Mouse (Mus musculus): Measurements from ENCODE around the gene Nrxn3.

The Nrxn3 gene

DNA sequence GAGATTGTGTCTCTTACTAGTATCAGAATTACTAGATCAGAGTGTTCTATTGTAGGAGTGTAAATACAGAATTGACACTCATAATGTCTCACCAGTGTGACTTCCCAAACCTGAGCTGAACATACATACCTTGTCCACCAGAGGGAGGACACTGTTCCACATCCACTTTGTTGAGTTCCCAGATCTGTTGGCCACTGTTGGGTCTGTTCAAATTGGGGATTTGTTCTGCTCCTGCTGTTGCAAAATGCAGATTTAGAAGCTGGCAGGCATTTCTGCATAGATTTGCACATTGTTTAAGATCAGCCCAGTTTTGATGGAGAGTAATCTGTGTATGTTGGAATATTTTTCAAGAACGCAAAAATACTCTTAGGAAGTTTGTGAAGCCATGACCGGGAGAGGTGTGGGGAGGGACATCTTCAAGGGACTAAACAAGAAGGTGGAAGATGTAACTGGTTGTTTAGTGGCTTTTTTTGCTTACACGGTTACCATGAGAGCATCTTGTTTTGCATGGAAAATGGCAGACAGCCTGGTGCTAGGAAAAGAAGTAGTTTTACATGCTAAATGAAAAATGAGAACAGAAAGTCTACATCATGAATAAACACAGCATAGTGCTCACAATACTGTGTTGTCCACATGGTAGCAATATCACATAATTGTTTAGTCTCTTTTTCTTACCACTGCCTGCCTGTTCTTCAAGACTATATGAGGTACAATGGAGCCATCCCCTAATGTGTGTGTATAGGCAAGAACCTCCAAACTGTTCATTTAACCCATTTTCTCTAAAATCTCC lies 609.0 kb downstream of the Nrxn3 start:
- no peak for DNase-seq (ENCODE audit: low spot score)

DNA sequence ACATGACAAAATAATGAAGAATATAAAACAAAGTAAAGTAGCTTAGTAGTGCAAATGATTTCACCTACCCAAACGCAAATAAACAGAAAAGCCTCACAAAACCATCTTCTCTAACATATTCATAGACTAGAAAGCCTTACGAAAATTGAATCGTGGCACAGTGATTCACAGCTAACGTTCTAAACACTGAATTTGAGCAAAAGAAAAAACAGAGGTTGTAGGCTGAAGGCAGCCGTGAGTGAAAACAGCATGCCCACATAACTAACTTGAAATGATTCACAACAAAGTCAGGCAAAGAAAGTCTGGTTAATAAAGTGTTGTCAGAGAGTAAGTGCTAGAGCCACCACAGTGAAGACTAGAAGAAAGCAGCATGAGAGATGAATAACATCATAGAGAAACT lies 610.8 kb downstream of the Nrxn3 start:
- no peak for DNase-seq (ENCODE audit: low spot score)

GRCm38 (mm10) chr12:89364850-89365249 lies 642.2 kb downstream of the Nrxn3 start:
- no peak for DNase-seq (ENCODE audit: low spot score)

DNA sequence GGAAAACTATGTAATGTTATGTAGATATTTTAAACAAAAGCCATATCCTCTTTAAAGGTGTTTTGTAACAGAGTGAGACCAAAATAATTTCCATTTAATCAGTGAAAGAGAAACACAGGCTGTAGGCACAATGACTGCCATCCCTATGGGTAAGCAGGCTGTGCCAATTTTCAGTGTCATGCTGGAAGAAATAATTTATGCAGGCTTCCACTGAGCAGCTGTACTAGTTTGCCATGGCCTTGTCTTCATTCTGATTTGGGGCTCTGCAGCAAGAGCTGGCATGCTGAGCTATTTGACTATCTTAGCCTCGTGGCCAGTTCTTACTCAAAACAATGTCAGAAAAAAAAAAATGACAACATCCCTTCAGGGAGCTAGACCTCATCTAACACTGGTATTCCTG lies 647.3 kb downstream of the Nrxn3 start:
- no peak for DNase-seq (ENCODE audit: low spot score)

- no peak for DNase-seq (ENCODE audit: low spot score)
These were observed 653.9 kb downstream of the Nrxn3 start for GRCm38 (mm10) chr12:89376600-89376999.

DNA sequence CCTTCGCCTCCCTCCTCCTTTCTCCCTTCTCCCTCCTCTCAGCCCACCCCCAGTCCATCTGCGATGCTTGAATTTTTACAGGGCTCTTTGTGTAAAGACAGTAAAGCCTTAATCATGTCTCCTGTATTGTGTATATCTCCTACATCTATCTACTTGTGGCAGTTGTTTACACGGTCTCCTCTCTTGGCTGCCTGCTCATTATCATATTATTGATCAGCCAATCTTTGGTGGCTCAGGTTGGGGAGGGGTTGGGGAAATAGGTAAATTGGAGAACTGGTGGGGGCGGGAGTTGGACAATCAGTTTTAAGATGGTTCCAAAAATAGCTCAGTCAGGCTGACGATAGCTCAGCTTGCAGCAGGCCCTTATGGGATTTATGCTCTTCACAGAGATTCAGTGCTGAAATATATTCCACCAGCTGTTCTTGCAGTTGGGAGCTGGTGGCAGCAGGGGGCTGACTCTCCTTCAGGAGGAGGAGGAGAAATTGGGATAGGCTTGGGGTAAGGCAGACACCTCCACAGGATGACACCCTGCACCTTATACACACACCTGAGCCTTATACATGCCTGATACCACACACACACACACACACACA lies 654.5 kb downstream of the Nrxn3 start:
- no peak for DNase-seq (ENCODE audit: low spot score)

- DNase-seq (ENCODE audit: low spot score) = no peak
These were observed 655.0 kb downstream of the Nrxn3 start for GRCm38 (mm10) chr12:89377687-89378086.

GRCm38 (mm10) chr12:89383254-89383653 lies 660.6 kb downstream of the Nrxn3 start:
- DNase-seq (ENCODE audit: low spot score) = no peak

GRCm38 (mm10) chr12:89395121-89395792 lies 672.6 kb downstream of the Nrxn3 start:
- DNase-seq (ENCODE audit: low spot score) = no peak

- no peak for DNase-seq (ENCODE audit: low spot score)
These were observed 713.8 kb downstream of the Nrxn3 start for GRCm38 (mm10) chr12:89436519-89436918.

GRCm38 (mm10) chr12:89442323-89443038 lies 719.8 kb downstream of the Nrxn3 start:
- DNase-seq (ENCODE audit: low spot score) = no peak

- DNase-seq (ENCODE audit: low spot score) = no peak
These were observed 728.1 kb downstream of the Nrxn3 start for GRCm38 (mm10) chr12:89450667-89451298.

DNA sequence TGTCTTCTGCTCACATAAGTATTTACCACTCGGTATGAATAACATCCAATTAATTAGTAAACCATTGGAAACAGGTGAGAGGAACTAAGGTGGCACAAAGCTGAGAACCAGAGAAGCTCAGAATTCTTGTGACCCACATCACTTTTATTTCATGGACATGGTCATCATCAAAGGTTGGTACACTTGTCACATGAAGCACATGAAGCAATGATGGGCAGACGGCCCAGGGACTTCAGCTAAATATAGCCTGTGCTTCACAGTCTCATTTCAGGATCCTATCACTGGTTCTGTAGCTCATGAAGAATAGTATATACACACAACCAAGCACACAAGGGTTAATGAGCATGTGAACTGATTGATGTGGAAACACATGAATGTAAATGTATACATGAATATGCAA lies 747.5 kb downstream of the Nrxn3 start:
- DNase-seq (ENCODE audit: low spot score) = no peak

- no peak for DNase-seq (ENCODE audit: low spot score)
These were observed 748.6 kb downstream of the Nrxn3 start for GRCm38 (mm10) chr12:89471289-89471688.

DNA sequence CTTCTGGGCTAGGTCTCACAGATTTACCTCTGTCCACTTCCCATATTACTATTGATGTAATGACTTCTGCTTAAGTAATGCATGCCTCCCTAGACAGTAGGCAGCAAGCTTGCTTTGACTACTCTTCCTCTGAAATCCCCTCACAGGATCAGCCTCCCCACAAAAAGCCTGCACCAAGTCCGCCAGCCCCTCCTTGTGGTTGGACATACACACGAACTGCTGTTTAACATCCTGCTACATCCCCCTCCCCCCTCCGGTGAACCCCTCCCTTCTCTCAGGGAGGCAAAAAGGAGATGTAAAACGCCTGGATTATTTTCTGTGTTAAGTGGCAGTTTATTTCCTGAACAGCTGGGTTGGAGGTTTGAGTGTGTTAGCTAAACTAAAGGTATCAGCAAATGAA lies 749.2 kb downstream of the Nrxn3 start:
- DNase-seq (ENCODE audit: low spot score) = no peak

DNA sequence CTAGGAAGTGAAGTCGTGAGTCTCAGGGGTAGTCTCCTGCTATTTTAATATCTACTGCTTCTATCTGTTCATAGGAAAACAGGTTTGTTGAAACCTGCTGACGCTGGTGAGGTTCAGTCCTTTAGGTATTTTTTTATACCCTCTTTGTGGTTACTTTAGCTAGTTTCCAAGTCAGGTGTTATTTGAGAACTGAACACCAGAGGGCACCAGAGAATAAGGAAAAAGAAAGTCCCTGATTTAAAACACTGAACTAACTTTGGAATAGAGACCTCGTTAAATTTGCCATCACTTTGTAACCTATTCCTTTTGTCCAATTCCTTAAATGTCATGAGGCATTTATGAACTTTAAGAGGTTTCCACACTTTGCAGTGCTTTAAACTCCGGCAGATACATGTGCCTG lies 756.4 kb downstream of the Nrxn3 start:
- DNase-seq (ENCODE audit: low spot score) = no peak

DNA sequence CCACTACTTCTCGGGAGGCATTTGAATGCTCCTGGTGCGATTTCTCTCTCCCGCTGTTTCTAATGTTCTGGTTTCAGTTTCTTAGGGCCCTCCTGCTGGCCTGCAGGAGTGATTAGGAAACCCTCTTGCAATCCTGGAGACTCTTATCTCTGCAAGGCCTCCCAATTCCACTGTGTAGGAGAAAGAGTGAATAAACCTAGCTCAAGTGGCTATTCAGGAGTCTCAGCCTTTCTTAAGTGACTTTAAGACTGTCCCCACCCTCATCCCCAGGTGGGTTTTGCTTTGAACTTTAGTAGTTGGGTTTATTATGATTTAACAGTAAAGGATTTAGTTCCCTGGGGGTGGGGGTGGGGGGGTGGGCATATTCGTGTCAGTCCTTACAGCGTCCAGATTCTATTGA lies 759.5 kb downstream of the Nrxn3 start:
- DNase-seq (ENCODE audit: low spot score) = no peak

DNA sequence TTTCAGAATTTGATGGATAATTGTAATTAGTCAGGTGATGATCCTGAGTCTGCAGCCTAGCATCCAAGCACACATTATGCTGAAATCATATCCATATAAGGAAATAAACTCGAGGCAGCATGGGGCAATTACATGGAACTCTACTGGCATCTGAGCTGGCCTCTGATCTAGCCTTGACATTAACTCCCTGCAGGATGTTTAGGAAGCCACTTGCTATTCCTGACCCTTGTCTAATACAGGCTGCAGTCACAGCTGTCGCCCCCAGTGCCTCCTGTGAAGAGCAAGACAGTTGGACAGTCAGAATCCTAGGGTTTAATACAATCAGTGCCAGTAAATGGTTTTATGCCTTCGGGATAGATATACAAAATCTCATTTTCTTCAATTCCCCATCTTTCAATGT lies 781.4 kb downstream of the Nrxn3 start:
- DNase-seq (ENCODE audit: low spot score) = no peak

DNA sequence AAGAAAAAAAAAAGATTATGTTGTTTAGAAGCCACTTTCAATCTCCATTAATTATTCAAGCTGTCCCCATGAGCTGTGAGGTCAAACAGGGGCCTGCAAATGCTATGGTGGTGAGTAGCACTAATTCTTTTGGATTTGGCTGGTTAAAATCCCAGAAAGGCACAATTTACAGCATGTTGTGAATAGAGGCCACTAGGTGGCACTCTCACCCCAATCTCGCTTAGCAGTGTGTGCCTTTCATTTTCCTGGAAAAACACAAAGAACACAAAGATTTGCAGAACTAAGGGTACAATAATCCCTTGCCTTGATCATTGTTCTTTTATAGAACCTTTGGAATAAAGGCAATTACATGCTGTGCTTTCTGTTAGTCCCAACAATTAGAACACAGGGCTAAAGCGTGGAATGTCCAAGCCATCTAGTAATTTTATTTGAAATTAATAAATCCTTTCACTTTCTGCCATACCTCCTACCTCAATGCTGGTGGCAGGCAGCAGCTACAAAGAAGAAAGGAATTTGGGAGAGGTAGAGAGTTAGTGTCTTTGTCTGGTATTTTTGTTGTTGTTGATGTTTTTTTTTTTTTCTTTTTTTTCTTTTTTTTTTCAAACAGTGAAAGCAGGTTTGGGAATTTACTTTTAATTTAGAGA lies 782.6 kb downstream of the Nrxn3 start:
- DNase-seq (ENCODE audit: low spot score) = no peak

- no peak for DNase-seq (ENCODE audit: low spot score)
These were observed 786.3 kb downstream of the Nrxn3 start for GRCm38 (mm10) chr12:89508970-89509369.

DNA sequence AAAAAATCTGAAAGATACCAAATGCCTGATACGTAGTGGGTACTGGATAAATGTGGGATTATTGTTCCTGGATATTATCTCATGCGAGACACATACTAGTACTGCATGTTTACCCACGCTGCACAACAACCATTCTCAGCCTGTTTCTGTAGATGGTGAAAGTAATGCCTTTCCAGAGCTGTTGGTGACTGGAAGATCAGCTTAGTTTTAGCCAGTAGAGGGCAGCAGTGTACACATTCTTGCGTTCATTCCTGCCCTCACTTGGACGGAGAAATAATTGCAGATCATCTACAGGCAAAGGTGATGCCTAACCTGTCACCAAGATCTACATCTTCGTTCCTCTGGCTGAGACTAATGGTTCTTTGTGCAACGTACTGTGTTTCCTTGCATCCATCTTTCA lies 791.1 kb downstream of the Nrxn3 start:
- DNase-seq (ENCODE audit: low spot score) = no peak

- DNase-seq (ENCODE audit: low spot score) = no peak
These were observed 793.4 kb downstream of the Nrxn3 start for GRCm38 (mm10) chr12:89516046-89516445.
